Mouse (Mus musculus): ENCODE data around the gene Cxcl16.

The Cxcl16 gene

GRCm38 (mm10) chr11:70410297-70410643 lies 49.5 kb downstream of the Cxcl16 start:
- DNase-seq (ENCODE audit: low spot score): no peak

GRCm38 (mm10) chr11:70409594-70410296 lies 50.0 kb downstream of the Cxcl16 start, which contains the start of gene Pelp1:
Gene Pelp1 (minus strand): TSS chr11:70410031.
- peak; percentile 84 for DNase-seq (ENCODE audit: low spot score)

Data from urinary bladder, postnatal 14 days (tissue).